Mouse (Mus musculus) liver, adult 2 months (tissue): ENCODE measurements around the gene Hoxa3. TPM values are rescaled to one million over a fixed set of nuclear protein-coding genes. Genes with fewer than 3 reads are reported as not detected.

ENCODE experiments used
- DNase-seq: peaks from one replicate; pipeline ENCODE4 v3.0.0-alpha.2; 2011; ENCODE audit warnings: low read depth, low spot score; ENCODE audit errors: extremely low read depth
- H3K27ac ChIP-seq: fragments of 200-500 bp; replicated peaks from 2 replicates; pipeline ENCODE4 v1.5.1; 2012; ENCODE audit warnings: low read depth, mild to moderate bottlenecking, control low read depth, inconsistent platforms, low read length; ENCODE audit not compliant: insufficient read depth
- H3K27me3 ChIP-seq: fragments of 200-500 bp; 2 replicates; pipeline ENCODE4 v1.6.1; 2012; ENCODE audit warnings: mild to moderate bottlenecking, moderate library complexity, low read length, inconsistent platforms; ENCODE audit not compliant: control insufficient read depth, insufficient read depth
- H3K36me3 ChIP-seq: fragments of 200-500 bp; 2 replicates; pipeline ENCODE4 v1.6.1; 2012; ENCODE audit warnings: low read length, inconsistent platforms; ENCODE audit not compliant: control insufficient read depth, insufficient read depth
- H3K4me1 ChIP-seq: fragments of 200-500 bp; 2 replicates; pipeline ENCODE4 v1.6.1; 2011; ENCODE audit warnings: low read length; ENCODE audit not compliant: control insufficient read depth, insufficient read depth
- H3K4me3 ChIP-seq: fragments of 200-500 bp; 2 replicates; pipeline ENCODE4 v1.5.1; 2011; ENCODE audit warnings: low read depth, mild to moderate bottlenecking, control low read depth, low read length, moderate library complexity; ENCODE audit not compliant: insufficient read depth
- H3K79me2 ChIP-seq: fragments of 200-500 bp; 2 replicates; pipeline ENCODE4 v1.6.1; 2012; ENCODE audit warnings: inconsistent platforms, mild to moderate bottlenecking, low read length, moderate library complexity; ENCODE audit not compliant: control insufficient read depth, insufficient read depth
- H3K9ac ChIP-seq: fragments of 200-500 bp; 2 replicates; pipeline ENCODE4 v1.6.1; 2012; ENCODE audit warnings: low read depth, mild to moderate bottlenecking, control low read depth, inconsistent platforms, low read length
- CTCF ChIP-seq: fragments of 200-500 bp; IDR thresholded peaks from 2 replicates; pipeline ENCODE4 v1.5.1; 2011; ENCODE audit warnings: low read depth, low read length, control low read depth
- POLR2A ChIP-seq: fragments of 200-500 bp; IDR thresholded peaks from 2 replicates; pipeline ENCODE4 v1.6.1; 2011; ENCODE audit warnings: low read length, control low read depth; ENCODE audit not compliant: insufficient read depth; ENCODE audit errors: extremely low read depth
- WGBS: fragments of 180-500 bp; shearing (Covaris S2); methylation state at CpG from one replicate; pipeline ENCODE4 v1.1.7; 2018; 5-methylcytosine and 5-hydroxymethylcytosine counted together
- polyA plus RNA-seq: library from polyadenylated mRNA; depleted of rRNA; stranded (reverse); fragments of >200 nt; gene quantifications from 2 replicates; pipeline ENCODE4 v1.2.3, GENCODE M21; 2012
- total RNA-seq: library from RNA; depleted of rRNA; stranded (reverse); fragments of >200 nt; gene quantifications from 2 replicates; pipeline ENCODE4 v1.2.3, GENCODE M21; 2014

Hoxa3 gene
- total and polyA plus RNA-seq, 2 experiments: 0.09 to 0.20 TPM

DNA sequence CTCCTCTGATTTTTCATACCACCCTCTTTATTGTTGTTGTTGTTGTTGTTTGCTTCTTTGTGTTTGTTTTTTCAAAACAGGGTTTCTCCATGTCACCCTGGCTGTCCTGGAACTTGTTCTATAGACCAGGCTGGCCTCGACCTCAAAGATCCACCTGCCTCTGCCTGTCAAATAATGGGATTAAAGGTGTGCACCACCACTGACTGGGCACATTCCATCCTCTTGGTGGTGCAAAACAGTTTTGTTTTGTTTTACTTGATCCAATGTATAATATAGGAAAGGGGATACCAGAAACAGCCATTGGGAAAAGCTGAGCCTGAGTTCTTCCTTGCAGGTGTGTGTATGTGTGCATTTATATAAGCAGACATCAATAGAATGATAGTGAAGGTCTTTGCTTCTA, 26.6 kb downstream of the Hoxa3 start:
- Histone ChIP-seq H3K4me3 (no peak overlapping the region), H3K36me3 (no peaks in the 10 kb centered on the region), H3K9ac (no peak overlapping the region), H3K27me3 (peaks cover 21% of the 10 kb centered on the region), H3K79me2 (no peaks in the 10 kb centered on the region), H3K27ac (no peak overlapping the region), H3K4me1 (peaks cover 2% of the 10 kb centered on the region; the same call in 1 of the 2 replicates)
- TF ChIP-seq POLR2A (no peak), CTCF (no peak)
- no peak for DNase-seq
- WGBS: 40% methylated on average over 1 of the region's 1 CpGs

DNA sequence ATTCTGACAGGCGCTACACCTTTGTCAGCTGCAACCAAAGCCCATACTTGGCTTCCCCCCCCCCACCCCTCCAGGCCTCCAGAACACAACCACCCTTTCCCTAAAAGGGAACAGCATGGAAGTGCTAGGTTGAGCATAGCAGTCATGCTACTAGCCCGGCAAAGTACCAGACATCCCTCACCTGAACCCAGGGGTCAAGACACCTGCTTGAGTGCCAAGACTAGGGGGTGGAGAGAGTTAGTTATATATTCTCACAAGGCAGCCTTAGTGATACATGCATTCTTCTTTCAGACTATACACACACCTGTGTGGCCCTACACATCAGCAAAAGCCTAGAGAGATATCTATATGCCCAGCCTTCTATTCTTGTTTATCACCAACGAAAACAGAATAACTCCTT, 27.3 kb downstream of the Hoxa3 start:
- Histone ChIP-seq H3K36me3 (no peaks in the 10 kb centered on the region), H3K27me3 (peaks cover 19% of the 10 kb centered on the region), H3K27ac (no peak overlapping the region), H3K79me2 (no peaks in the 10 kb centered on the region), H3K9ac (no peak overlapping the region), H3K4me3 (no peak overlapping the region), H3K4me1 (peaks cover 2% of the 10 kb centered on the region; the same call in 1 of the 2 replicates)
- DNase-seq: no peak
- TF ChIP-seq CTCF: no peak
- TF ChIP-seq POLR2A: no peak
- WGBS: 40% methylated on average over 3 of the region's 3 CpGs

DNA sequence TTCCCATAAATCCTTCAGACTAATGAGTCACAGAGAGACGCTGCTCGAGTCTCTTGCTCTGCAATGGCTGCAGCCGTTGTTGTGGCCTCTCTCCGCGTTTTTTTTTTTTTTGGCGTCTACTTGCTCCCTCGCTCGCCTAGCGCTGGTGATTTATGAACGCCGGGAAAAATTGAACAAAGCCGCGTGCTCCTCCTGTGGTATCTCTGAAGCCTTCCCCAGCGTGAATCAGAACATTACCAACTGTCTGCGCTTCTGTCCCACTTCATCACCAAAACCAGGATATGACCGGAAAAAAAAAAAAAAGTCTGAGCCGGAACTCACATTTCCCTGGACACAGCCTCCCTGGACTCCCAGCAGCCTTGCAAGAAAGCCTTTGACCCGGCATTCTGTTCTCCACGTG, 27.9 kb downstream of the Hoxa3 start:
- no peak for DNase-seq
- peaks cover 15% of the 10 kb centered on the region for H3K27me3 ChIP-seq

DNA sequence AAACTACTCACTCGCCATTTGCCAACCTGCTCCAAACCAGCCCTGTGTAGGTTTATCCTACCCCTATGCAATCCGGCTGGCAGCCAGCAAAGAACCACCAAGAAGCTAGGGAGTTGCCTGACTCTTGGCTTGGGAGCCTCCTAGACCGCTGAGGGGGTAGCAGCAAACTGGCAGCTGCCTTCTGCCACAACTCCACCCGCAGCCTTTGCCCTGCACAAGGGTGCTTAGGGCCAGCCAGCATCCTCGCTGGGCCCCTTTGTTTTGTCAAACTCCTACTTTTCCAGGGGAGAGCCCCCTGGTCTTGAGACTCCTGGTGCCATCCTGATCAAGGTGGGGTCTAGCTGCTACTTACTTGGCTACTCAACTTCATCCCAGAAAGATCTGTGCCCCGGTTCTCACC, 28.5 kb downstream of the Hoxa3 start:
- no peak for TF ChIP-seq CTCF
- no peak for TF ChIP-seq POLR2A
- 43% methylated on average over 6 of the region's 6 CpGs for WGBS
- DNase-seq: no peak
- H3K27ac ChIP-seq: no peak overlapping the region
- H3K9ac ChIP-seq: no peak overlapping the region
- H3K4me1 ChIP-seq: no peaks in the 10 kb centered on the region
- H3K79me2 ChIP-seq: no peaks in the 10 kb centered on the region
- peaks cover 15% of the 10 kb centered on the region for H3K27me3 ChIP-seq
- H3K36me3 ChIP-seq: no peaks in the 10 kb centered on the region
- no peak overlapping the region for H3K4me3 ChIP-seq

More for the DNA sequence above, 27.9 kb downstream of the Hoxa3 start:
- no peaks in the 10 kb centered on the region for H3K79me2 ChIP-seq
- TF ChIP-seq CTCF (no peak), POLR2A (no peak)
- WGBS: 11% methylated on average over 19 of the region's 19 CpGs
- no peak overlapping the region for H3K27ac ChIP-seq
- no peak overlapping the region for H3K9ac ChIP-seq
- peaks cover 2% of the 10 kb centered on the region; the same call in 1 of the 2 replicates for H3K4me1 ChIP-seq
- H3K36me3 ChIP-seq: no peaks in the 10 kb centered on the region
- H3K4me3 ChIP-seq: no peak overlapping the region

DNA sequence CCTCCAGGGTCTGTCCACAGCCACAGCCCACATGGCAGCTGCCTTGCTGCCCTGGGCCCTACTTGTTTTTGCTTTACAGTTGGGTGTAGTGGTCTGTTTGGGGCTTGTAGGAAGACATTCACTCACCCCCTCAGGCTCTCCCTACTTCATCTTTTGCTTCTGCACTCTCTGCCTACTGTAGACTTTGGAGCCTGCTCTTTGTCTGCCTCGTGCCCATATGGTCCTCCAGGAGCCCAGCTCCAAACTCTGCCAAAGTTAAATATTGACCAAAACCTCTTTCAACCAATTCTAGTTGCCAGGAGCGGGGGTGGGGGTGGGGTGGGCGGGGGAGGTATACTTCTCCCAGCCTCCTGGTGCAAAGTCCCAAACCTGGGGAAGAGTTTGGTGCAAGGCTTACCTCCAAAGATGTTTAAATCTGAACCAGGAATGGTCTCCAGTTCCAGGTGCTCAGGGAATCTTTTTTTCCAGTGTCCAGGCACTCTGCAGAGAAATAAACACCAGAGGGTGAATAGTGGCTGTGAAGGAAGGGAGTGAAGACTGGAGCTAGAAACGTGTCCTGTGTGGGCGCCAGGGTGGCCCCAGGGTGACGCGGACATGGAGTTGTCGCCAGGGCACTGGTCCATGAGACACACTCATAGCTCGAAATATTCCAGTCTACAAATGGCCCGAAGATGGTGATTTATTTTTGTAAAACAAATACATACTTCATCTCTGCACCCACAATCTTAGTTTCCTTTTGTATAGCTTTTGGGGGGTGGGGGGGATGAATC, 29.6 kb downstream of the Hoxa3 start:
- peak; percentile 40 for DNase-seq
- TF ChIP-seq POLR2A: no peak
- TF ChIP-seq CTCF: no peak
- Histone ChIP-seq H3K9ac (no peak overlapping the region), H3K36me3 (no peaks in the 10 kb centered on the region), H3K4me3 (no peak overlapping the region), H3K79me2 (no peaks in the 10 kb centered on the region), H3K27me3 (peaks cover 18% of the 10 kb centered on the region), H3K4me1 (no peaks in the 10 kb centered on the region), H3K27ac (no peak overlapping the region)
- 25% methylated on average over 10 of the region's 10 CpGs for WGBS

DNA sequence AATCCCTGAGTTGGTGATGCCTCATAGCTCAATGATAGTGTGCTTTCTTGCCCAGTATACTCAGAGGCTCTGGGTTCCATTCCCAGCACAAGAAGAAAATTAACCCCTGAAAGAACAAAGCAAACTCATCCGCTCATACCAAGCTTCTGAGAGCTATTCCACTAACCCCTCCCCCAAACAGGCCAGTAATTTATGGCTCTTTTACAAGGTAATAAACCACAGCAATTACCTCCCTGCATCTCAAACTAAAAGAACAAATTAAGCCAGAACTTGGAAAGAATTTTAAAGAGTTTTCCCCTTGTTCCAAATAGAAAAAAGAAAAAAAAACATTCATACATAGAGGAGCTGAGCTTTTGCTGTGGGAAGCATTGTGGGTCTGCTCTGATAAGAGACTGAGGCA, 30.3 kb downstream of the Hoxa3 start:
- peaks cover 20% of the 10 kb centered on the region for H3K27me3 ChIP-seq
- H3K4me3 ChIP-seq: no peak overlapping the region
- H3K9ac ChIP-seq: no peak overlapping the region

More for the DNA sequence above, 30.3 kb downstream of the Hoxa3 start:
- TF ChIP-seq POLR2A (no peak), CTCF (no peak)
- Histone ChIP-seq H3K4me1 (no peaks in the 10 kb centered on the region), H3K36me3 (no peaks in the 10 kb centered on the region), H3K27ac (no peak overlapping the region), H3K79me2 (no peaks in the 10 kb centered on the region)
- 83% methylated on average over 1 of the region's 1 CpGs for WGBS
- no peak for DNase-seq
